Mouse (Mus musculus): ENCODE data around the gene Kcnmb2. TPM values are rescaled to one million over a fixed set of nuclear protein-coding genes. Genes with fewer than 3 reads are reported as not detected.

Kcnmb2 gene
- polyA plus RNA-seq, 1 experiment from 2014 or later, result 0.56 TPM

GRCm38 (mm10) chr3:32029375-32030050 is 127.2 kb downstream of the Kcnmb2 start:
- H3K4me3 ChIP-seq, result no peak overlapping the region
- H3K9me3 ChIP-seq, result no peaks in the 10 kb centered on the region
- WGBS, result 39% methylated on average over 10 of the region's 10 CpGs
- ATAC-seq (ENCODE audit: borderline replicate concordance, extremely low read depth, low FRiP score, low TSS enrichment), result no peak
- no peaks in the 10 kb centered on the region for H3K27me3 ChIP-seq
- no peak overlapping the region for H3K4me2 ChIP-seq
- no peak overlapping the region for H3K27ac ChIP-seq
- H3K4me1 ChIP-seq, result no peaks in the 10 kb centered on the region
- H3K36me3 ChIP-seq, result no peaks in the 10 kb centered on the region
- H3K9ac ChIP-seq, result no peak overlapping the region

GRCm38 (mm10) chr3:32032381-32032780 is 130.1 kb downstream of the Kcnmb2 start:
- Histone ChIP-seq H3K4me1 (no peaks in the 10 kb centered on the region), H3K27me3 (no peaks in the 10 kb centered on the region), H3K36me3 (no peaks in the 10 kb centered on the region), H3K4me3 (no peak overlapping the region), H3K9me3 (no peaks in the 10 kb centered on the region), H3K9ac (no peak overlapping the region), H3K27ac (no peak overlapping the region), H3K4me2 (no peak overlapping the region)
- no peak for ATAC-seq (ENCODE audit: borderline replicate concordance, extremely low read depth, low FRiP score, low TSS enrichment)
- WGBS, result 63% methylated on average over 9 of the region's 9 CpGs

GRCm38 (mm10) chr3:32043814-32044213 is 141.5 kb downstream of the Kcnmb2 start:
- Histone ChIP-seq H3K4me1 (no peaks in the 10 kb centered on the region), H3K4me2 (no peak overlapping the region), H3K9me3 (no peaks in the 10 kb centered on the region), H3K36me3 (no peaks in the 10 kb centered on the region), H3K27me3 (no peaks in the 10 kb centered on the region), H3K27ac (no peak overlapping the region), H3K9ac (no peak overlapping the region), H3K4me3 (no peak overlapping the region)
- no peak for ATAC-seq (ENCODE audit: borderline replicate concordance, extremely low read depth, low FRiP score, low TSS enrichment)
- WGBS, result 81% methylated on average over 3 of the region's 3 CpGs

DNA sequence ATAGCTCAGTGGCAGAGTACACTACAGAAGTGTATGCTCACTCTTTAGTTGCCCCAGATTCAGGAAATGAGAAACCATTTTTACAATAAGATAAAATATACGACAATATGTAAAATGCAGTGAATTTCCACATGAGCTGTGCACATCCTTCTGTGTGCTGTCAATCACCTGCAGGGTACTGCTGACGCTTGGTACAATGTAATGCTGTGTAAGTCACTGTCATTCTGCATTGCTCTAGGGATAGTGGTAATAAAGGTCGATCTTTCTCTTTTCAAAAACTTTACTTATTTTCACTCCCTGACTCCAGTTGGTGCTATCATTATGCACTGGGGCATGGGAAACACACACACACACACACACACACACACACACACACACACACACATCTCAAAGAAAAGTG is 146.5 kb downstream of the Kcnmb2 start:
- ATAC-seq (ENCODE audit: borderline replicate concordance, extremely low read depth, low FRiP score, low TSS enrichment), result no peak
- Histone ChIP-seq H3K4me3 (no peak overlapping the region), H3K4me2 (no peak overlapping the region), H3K9ac (no peak overlapping the region), H3K36me3 (no peaks in the 10 kb centered on the region), H3K9me3 (no peaks in the 10 kb centered on the region), H3K27ac (no peak overlapping the region), H3K4me1 (no peaks in the 10 kb centered on the region), H3K27me3 (no peaks in the 10 kb centered on the region)
- WGBS, result 85% methylated on average over 3 of the region's 3 CpGs

DNA sequence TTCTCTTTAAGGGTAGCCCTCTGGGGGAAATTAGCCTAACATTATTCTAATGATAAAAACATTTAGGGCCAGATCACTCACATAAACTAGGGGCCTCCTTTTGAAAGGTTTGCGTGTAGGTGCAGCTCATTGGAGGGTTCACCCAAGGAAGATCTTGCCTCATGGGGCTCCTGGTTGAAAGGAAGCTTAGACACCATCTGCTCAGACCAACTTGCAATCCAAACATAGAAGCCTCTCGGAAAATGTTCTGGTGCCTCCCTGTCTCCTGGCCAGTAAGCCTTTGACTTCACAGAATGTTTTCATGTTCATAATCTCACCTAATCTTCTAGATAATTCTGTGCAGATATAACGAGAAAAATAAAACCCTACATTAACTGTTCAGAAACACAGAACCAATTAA is 150.3 kb downstream of the Kcnmb2 start:
- H3K27me3 ChIP-seq, result no peaks in the 10 kb centered on the region
- H3K9me3 ChIP-seq, result no peaks in the 10 kb centered on the region
- no peak for ATAC-seq (ENCODE audit: borderline replicate concordance, extremely low read depth, low FRiP score, low TSS enrichment)
- no peaks in the 10 kb centered on the region for H3K4me1 ChIP-seq
- H3K27ac ChIP-seq, result no peak overlapping the region
- H3K4me2 ChIP-seq, result no peak overlapping the region
- no peaks in the 10 kb centered on the region for H3K36me3 ChIP-seq
- H3K9ac ChIP-seq, result no peak overlapping the region
- WGBS, result 63% methylated on average over 3 of the region's 3 CpGs
- H3K4me3 ChIP-seq, result no peak overlapping the region

DNA sequence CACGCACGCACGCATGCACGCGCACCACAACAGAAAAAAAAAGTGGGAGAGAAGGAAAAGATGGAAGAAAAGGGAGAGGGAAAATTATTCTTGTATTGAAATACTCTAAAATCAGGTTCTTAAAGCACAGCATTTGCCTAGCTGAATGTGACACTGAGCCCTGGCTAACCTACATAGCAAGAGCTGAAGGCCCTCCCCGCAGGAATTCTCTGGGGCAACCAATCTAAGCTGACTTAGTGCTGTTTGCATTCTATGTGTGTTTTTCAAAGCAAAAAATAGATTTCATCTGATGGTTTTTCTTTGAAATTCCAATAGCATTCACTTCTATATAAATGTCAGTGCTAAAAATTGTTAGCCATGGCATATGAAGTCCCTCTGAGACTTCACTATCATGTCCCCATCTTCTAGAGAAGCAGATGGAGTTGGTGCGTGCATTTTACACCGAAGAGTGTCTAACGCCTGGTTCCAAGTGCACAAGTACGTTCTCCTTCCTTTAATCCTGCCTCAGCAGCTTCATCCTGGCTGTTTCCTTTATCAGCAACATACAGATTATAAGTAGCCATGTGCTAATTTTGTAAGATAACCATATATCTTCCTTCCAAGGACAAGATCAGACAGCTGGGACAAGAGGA is 151.4 kb downstream of the Kcnmb2 start:
- Histone ChIP-seq H3K9me3 (no peaks in the 10 kb centered on the region), H3K9ac (no peak overlapping the region), H3K4me1 (no peaks in the 10 kb centered on the region), H3K4me3 (no peak overlapping the region), H3K27ac (no peak overlapping the region), H3K4me2 (no peak overlapping the region), H3K27me3 (no peaks in the 10 kb centered on the region), H3K36me3 (no peaks in the 10 kb centered on the region)
- no peak for ATAC-seq (ENCODE audit: borderline replicate concordance, extremely low read depth, low FRiP score, low TSS enrichment)
- WGBS, result 83% methylated on average over 10 of the region's 10 CpGs

DNA sequence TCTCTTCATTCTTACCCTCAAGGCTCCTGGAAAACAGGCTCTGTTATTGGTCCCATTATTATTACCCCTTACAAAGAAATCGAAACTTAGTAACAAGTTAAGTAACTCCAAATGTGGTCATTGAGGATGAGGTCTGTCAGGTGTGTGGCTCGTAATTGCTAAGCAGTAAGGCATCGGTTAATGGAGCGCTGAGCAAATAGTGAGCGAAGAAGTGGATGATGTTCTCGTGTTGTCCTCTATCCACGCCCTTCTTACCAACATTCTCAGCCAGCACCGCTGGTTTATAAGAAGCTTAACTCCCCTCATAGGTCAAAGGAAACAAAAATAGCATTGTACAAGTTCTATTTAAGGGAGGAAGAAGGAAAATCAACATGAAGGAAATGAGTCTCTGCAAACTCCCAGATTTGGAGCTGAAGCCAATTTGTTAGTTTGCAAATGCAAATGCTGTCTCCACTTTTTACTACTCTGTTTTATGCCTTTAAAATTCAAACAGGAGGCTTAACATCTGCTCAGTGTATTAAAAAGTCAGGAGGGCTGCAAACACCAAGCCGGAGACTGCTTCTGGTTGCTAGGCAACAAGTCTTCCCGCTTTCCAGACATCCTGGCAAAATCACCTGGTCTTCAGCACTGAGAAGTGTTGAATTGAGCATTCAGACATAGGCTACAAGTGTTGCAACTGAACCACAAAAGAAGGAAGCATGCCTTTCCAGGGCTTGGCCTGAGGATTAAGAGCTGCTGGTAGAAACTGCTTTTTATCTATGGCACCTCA is 157.8 kb downstream of the Kcnmb2 start:
- Histone ChIP-seq H3K27me3 (no peaks in the 10 kb centered on the region), H3K36me3 (no peaks in the 10 kb centered on the region)

DNA sequence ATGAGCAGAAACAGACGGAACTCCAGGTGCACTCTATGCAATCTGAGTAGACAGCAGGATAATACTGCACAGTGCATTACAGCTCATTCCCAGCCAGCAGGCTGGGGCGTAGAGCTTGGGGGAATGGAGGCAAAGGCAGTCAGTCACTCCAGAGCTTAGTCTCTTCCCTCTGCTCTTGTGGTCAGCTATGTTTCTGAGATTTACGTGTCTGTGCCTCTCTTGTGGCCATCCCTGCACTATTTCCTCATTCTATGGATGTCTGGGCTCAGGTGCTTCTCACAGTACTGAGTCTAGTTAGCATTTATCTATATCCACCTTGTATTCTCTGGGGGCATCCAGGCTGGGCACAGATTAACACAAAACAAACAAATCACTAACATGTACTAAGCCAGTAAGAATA is 160.4 kb downstream of the Kcnmb2 start:
- Histone ChIP-seq H3K4me1 (no peaks in the 10 kb centered on the region), H3K27me3 (no peaks in the 10 kb centered on the region), H3K4me3 (no peak overlapping the region), H3K9ac (no peak overlapping the region), H3K27ac (no peak overlapping the region), H3K9me3 (no peaks in the 10 kb centered on the region), H3K36me3 (no peaks in the 10 kb centered on the region), H3K4me2 (no peak overlapping the region)
- 80% methylated on average over 3 of the region's 3 CpGs for WGBS
- no peak for ATAC-seq (ENCODE audit: borderline replicate concordance, extremely low read depth, low FRiP score, low TSS enrichment)

More for the DNA sequence above, 157.8 kb downstream of the Kcnmb2 start:
- Histone ChIP-seq H3K27ac (no peak overlapping the region), H3K9ac (no peak overlapping the region), H3K9me3 (no peaks in the 10 kb centered on the region), H3K4me2 (no peak overlapping the region), H3K4me3 (no peak overlapping the region), H3K4me1 (no peaks in the 10 kb centered on the region)
- WGBS, result 51% methylated on average over 10 of the region's 10 CpGs
- no peak for ATAC-seq (ENCODE audit: borderline replicate concordance, extremely low read depth, low FRiP score, low TSS enrichment)

DNA sequence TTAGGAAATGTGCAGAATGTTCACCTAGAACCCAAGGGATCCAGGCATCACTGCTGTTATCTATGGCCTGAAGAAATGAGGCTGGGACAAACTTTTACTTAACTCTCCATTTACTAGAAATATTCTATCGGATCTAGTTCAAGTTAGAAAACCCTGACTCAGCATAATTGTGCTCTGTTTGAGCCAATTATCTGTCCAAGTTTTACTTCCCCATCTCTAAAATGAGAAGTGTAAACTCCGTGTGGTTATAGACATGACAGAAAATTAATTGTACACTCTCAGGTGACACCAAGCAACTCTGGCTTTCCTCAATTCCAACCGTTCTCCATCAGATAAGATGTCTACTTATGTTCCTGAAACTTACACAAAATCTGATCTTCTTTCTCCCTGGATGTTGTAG is 161.0 kb downstream of the Kcnmb2 start:
- Histone ChIP-seq H3K27me3 (no peaks in the 10 kb centered on the region), H3K4me3 (no peak overlapping the region), H3K4me2 (no peak overlapping the region), H3K27ac (no peak overlapping the region), H3K4me1 (no peaks in the 10 kb centered on the region), H3K36me3 (no peaks in the 10 kb centered on the region), H3K9ac (no peak overlapping the region), H3K9me3 (no peaks in the 10 kb centered on the region)
- WGBS, result 65% methylated on average over 3 of the region's 3 CpGs
- ATAC-seq (ENCODE audit: borderline replicate concordance, extremely low read depth, low FRiP score, low TSS enrichment), result no peak

DNA sequence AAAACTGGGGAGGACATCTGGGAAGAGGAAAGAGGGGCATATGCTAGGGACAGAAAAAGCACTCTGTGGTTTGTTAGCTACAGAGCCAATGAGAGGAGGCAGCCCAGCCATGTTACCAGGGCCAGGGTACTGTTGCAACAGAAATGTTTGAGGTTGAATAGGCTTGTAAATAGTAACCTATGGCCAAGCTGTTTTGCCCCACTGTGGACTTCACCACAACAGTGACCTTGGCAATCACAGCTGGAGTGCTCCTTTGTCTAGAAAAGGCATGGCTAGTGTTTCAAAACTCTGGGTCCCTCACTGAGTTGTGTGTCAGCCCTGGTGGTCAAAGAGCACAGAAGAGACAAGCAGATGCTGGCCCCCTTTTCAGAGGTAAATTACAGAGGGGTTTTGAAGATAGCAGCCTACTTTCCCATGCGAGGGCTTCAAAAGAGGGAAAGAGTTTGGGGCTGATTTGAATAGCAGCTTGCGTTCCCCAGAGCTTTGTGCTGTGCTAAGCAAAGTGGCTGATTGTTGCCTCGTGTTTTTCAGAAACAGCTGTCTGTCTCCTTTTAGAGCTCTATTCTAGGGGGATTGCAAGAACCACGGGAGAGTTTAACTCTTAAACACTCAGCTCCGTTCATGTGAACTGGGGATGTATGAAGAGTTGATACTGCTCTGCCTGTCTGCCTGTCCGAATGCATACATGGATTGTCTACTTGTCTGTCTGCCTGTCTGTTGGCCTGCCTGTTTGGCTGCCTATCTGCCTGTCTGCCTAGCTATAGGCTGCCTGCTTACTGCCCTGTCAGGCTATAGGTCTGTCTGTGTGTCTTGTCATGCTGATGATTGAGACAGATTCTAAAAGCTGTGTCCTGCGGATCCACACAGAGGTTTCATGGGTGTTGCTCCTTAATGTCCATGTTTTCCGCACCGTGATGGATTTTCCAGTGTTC is 165.0 kb downstream of the Kcnmb2 start:
- ATAC-seq (ENCODE audit: borderline replicate concordance, extremely low read depth, low FRiP score, low TSS enrichment), result no peak
- no peaks in the 10 kb centered on the region for H3K27me3 ChIP-seq
- no peaks in the 10 kb centered on the region for H3K36me3 ChIP-seq
- no peak overlapping the region for H3K27ac ChIP-seq
- no peak overlapping the region for H3K4me3 ChIP-seq
- 52% methylated on average over 9 of the region's 9 CpGs for WGBS
- no peak overlapping the region for H3K9ac ChIP-seq
- no peak overlapping the region for H3K4me2 ChIP-seq
- H3K4me1 ChIP-seq, result no peaks in the 10 kb centered on the region
- H3K9me3 ChIP-seq, result no peaks in the 10 kb centered on the region

DNA sequence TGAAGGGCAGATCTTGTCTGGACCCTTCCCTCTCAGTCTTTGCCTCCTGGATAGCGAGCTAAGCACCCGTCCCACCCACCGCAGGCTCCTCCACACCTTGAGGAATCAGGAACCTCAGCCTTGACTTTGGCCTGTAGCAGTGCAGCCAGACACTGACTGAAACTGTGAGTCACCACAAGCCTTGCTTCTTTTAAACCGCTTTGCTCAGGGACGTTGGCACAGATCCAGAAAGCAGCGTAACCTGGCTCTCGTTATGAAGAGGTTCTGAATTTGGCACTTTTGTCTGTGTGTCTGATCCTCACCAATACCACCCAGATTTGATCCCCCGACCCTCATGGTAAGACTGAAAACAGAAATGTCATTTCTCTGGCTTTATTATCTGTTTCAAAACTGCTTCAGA is 171.6 kb downstream of the Kcnmb2 start:
- Histone ChIP-seq H3K4me3 (no peak overlapping the region), H3K36me3 (no peaks in the 10 kb centered on the region), H3K9ac (no peak overlapping the region), H3K4me2 (no peak overlapping the region), H3K4me1 (no peaks in the 10 kb centered on the region), H3K9me3 (no peaks in the 10 kb centered on the region), H3K27ac (no peak overlapping the region), H3K27me3 (no peaks in the 10 kb centered on the region)
- WGBS, result 46% methylated on average over 8 of the region's 8 CpGs
- no peak for ATAC-seq (ENCODE audit: borderline replicate concordance, extremely low read depth, low FRiP score, low TSS enrichment)

Data from lung, embryonic 15.5 days (tissue).